In the genomic region with DNA sequence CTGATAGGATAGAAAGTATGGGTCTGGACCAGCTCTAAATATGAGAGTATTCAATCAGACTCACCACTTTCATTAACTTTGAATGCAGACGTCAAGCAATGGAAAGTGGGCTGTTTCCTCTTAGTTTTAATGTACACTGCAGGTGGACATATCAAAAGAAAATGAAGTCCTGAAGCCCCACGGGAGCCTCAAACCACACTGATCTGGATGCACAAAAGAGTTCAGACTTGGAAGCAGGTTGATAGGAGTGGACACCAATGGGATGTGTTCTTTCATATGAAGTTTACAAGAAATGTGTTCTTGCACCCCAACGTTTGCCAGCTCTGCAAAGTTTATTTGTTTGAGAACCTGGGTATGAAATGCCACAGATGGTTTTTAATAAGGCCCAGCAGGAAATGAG, we compare ENCODE assay signal across 25 mouse cellular contexts.
"Had no signal": no experiment of that assay in that cellular context is flagged by ENCODE, and none has a peak within 500 bp of the region (broad histone marks: within the 10 kb centered on the region; RNA-seq: fewer than 3 reads in every experiment).

No protein-coding gene starts in this region.

- H3K27ac ChIP-seq: gastrocnemius, adult 2 months; heart, adult 2 months; hindbrain, embryonic 10.5 days; hindbrain, embryonic 12.5 days; hindbrain, embryonic 14.5 days; intestine, embryonic 15.5 days; kidney, embryonic 15.5 days; kidney, postnatal 0 days; liver, embryonic 12.5 days; liver, embryonic 14.5 days had no signal

- H3K4me2 ChIP-seq: heart, embryonic 11.5 days; hindbrain, embryonic 12.5 days; hindbrain, embryonic 14.5 days; intestine, embryonic 15.5 days; kidney, embryonic 15.5 days; liver, embryonic 12.5 days had no signal

- ATAC-seq: hindbrain, embryonic 16.5 days; inflammation-experienced regulatory T-cells, adult 6 months; intestine, embryonic 15.5 days; intestine, postnatal 0 days; liver, embryonic 12.5 days had no signal

- H3K4me1 ChIP-seq: hindbrain, embryonic 12.5 days; kidney, embryonic 15.5 days; liver, embryonic 12.5 days had no signal

- H3K36me3 ChIP-seq: hindbrain, embryonic 10.5 days; hindbrain, embryonic 12.5 days; intestine, embryonic 15.5 days; kidney, embryonic 15.5 days; liver, embryonic 12.5 days had no signal

- H3K4me3 ChIP-seq: gastrocnemius, adult 2 months; heart, adult 2 months; hindbrain, embryonic 10.5 days; hindbrain, embryonic 12.5 days; intestine, embryonic 15.5 days; kidney, embryonic 15.5 days; liver, embryonic 12.5 days had no signal

- H3K9ac ChIP-seq: hindbrain, embryonic 12.5 days; hindbrain, embryonic 14.5 days; intestine, embryonic 15.5 days; kidney, embryonic 15.5 days; liver, embryonic 12.5 days; liver, embryonic 14.5 days had no signal

- H3K9me3 ChIP-seq: hindbrain, embryonic 10.5 days; hindbrain, embryonic 12.5 days; intestine, embryonic 15.5 days; kidney, embryonic 15.5 days; liver, embryonic 12.5 days had no signal

- DNase-seq: gastrocnemius, adult 2 months; gastrocnemius, postnatal 10 days; gastrocnemius, postnatal 25 days; heart, adult 2 months; heart, postnatal 10 days; heart, postnatal 4 days; kidney, adult 18-20 months; kidney, adult 8-10 months; kidney, postnatal 14 days; kidney, postnatal 36 days; layer of hippocampus, adult 9-11 months; layer of hippocampus, postnatal 36 days; left cerebral cortex, postnatal 4 days had no signal

- H3K27me3 ChIP-seq: hindbrain, embryonic 12.5 days; intestine, embryonic 15.5 days; kidney, embryonic 15.5 days; liver, embryonic 12.5 days had no signal
